8 mouse cellular contexts compared by ENCODE assay signal in genomic region chr9:123158125-123158836, GRCm38 (mm10). TPM values are rescaled to one million over a fixed set of nuclear protein-coding genes. Genes with fewer than 3 reads are reported as not detected.
A peak's percentile ranks its signal among the peaks of the same experiment; 100 is the strongest.
DNase-seq lines count a peak whose midpoint lies in the region; ATAC-seq lines count a peak whose summit lies in the region.

No protein-coding gene starts in this region.

- ATAC-seq in forebrain, embryonic 14.5 days, result 0 out of 2 replicates have a peak, but pooled peaks have one; percentile 4
- no peak for ATAC-seq in forebrain, embryonic 11.5 days (replicated peaks; ENCODE audit: low FRiP score)
- 0 out of 2 replicates have a peak, but pooled peaks have one; percentile 5 for ATAC-seq in liver, embryonic 11.5 days (replicated peaks; ENCODE audit: low FRiP score)

- H3K4me2 ChIP-seq in forebrain, embryonic 14.5 days (ENCODE audit: low read length), result no peak overlapping the region
- H3K4me2 ChIP-seq in forebrain, embryonic 11.5 days (ENCODE audit: low read depth, low read length, severe bottlenecking), result no peak overlapping the region
- no peak overlapping the region for H3K4me2 ChIP-seq in liver, embryonic 11.5 days

- H3K36me3 ChIP-seq in forebrain, embryonic 14.5 days (ENCODE audit: control insufficient read depth, insufficient read depth, low read length), result no peaks in the 10 kb centered on the region
- no peaks in the 10 kb centered on the region for H3K36me3 ChIP-seq in forebrain, embryonic 11.5 days (ENCODE audit: control insufficient read depth, insufficient read depth, low read length)
- H3K36me3 ChIP-seq in liver, embryonic 11.5 days (ENCODE audit: control insufficient read depth, insufficient read depth, low read length), result no peaks in the 10 kb centered on the region

- H3K27ac ChIP-seq in forebrain, embryonic 14.5 days (ENCODE audit: low read depth, low read length), result no peak overlapping the region
- no peak overlapping the region for H3K27ac ChIP-seq in forebrain, embryonic 11.5 days (ENCODE audit: low read depth, low read length)
- no peak overlapping the region for H3K27ac ChIP-seq in liver, embryonic 11.5 days (ENCODE audit: low read depth, low read length)

- 64% methylated on average over 8 of the region's 8 CpGs for WGBS in forebrain, embryonic 14.5 days
- 60% methylated on average over 8 of the region's 8 CpGs for WGBS in forebrain, embryonic 11.5 days
- 49% methylated on average over 8 of the region's 8 CpGs for WGBS in liver, embryonic 11.5 days

- DNase-seq in forebrain, embryonic 14.5 days (ENCODE audit: low spot score), result peak; percentile 50
- DNase-seq in forebrain, embryonic 11.5 days (ENCODE audit: low spot score), result no peak
- DNase-seq in liver, embryonic 11.5 days (ENCODE audit: low spot score), result peak; percentile 39
- DNase-seq in liver, result no peak
- peak; percentile 55 to 70 for DNase-seq in cerebellum, postnatal 10 days
- peak; percentile 15 to 52 for DNase-seq in layer of hippocampus, postnatal 10 days (ENCODE audit: low spot score in 2 of 2)
- DNase-seq in telencephalon, adult 2 months (ENCODE audit: low read depth, low spot score), result peak; percentile 36
- no peak for DNase-seq in adrenal gland, adult 8-10 months

- H3K9me3 ChIP-seq in forebrain, embryonic 14.5 days (replicated peaks; ENCODE audit: control insufficient read depth, low read length), result no peaks in the 10 kb centered on the region
- no peaks in the 10 kb centered on the region for H3K9me3 ChIP-seq in forebrain, embryonic 11.5 days (ENCODE audit: control insufficient read depth, low read length)
- no peaks in the 10 kb centered on the region for H3K9me3 ChIP-seq in liver, embryonic 11.5 days (ENCODE audit: control insufficient read depth, low read length)

- no peaks in the 10 kb centered on the region for H3K27me3 ChIP-seq in forebrain, embryonic 14.5 days (replicated peaks; ENCODE audit: control insufficient read depth, insufficient read depth, low read length)
- no peaks in the 10 kb centered on the region for H3K27me3 ChIP-seq in forebrain, embryonic 11.5 days (ENCODE audit: control insufficient read depth, insufficient read depth, low read length)
- H3K27me3 ChIP-seq in liver, embryonic 11.5 days (replicated peaks; ENCODE audit: control insufficient read depth, insufficient read depth, low read length), result no peaks in the 10 kb centered on the region

- H3K9ac ChIP-seq in forebrain, embryonic 14.5 days (ENCODE audit: low read length), result no peak overlapping the region
- no peak overlapping the region for H3K9ac ChIP-seq in forebrain, embryonic 11.5 days (ENCODE audit: low read length)
- H3K9ac ChIP-seq in liver, embryonic 11.5 days (ENCODE audit: low read depth, low read length), result no peak overlapping the region

- no peak overlapping the region for H3K4me3 ChIP-seq in forebrain, embryonic 14.5 days (ENCODE audit: low read depth, low read length)
- H3K4me3 ChIP-seq in forebrain, embryonic 11.5 days (ENCODE audit: low read depth, low read length), result no peak overlapping the region
- H3K4me3 ChIP-seq in liver, embryonic 11.5 days (ENCODE audit: low read depth, low read length), result no peak overlapping the region

- H3K4me1 ChIP-seq in forebrain, embryonic 14.5 days (ENCODE audit: control insufficient read depth, insufficient read depth, low read length), result no peaks in the 10 kb centered on the region
- no peaks in the 10 kb centered on the region for H3K4me1 ChIP-seq in forebrain, embryonic 11.5 days (replicated peaks; ENCODE audit: control insufficient read depth, insufficient read depth, low read length)
- no peaks in the 10 kb centered on the region for H3K4me1 ChIP-seq in liver, embryonic 11.5 days (replicated peaks; ENCODE audit: control insufficient read depth, insufficient read depth, low read length)

RNA-seq across cellular contexts. Expression of gene Clec3b, which starts 7.5 kb away (rescaled TPM):
- 0.36 TPM in 1 of 2 replicates, not detected in the other for polyA plus RNA-seq in forebrain, embryonic 14.5 days (2014; fragmentation: Nextera tagmentation; extraction: Ambion mirVana)
- polyA plus RNA-seq in forebrain, embryonic 11.5 days (2014; fragmentation: Nextera tagmentation; extraction: Ambion mirVana), result not detected in 2 replicates
- polyA plus RNA-seq in liver, embryonic 11.5 days (2014; fragmentation: Nextera tagmentation; extraction: Ambion mirVana), result not detected in 2 replicates
- total RNA-seq in layer of hippocampus, postnatal 10 days (2021), result 1 to 10 TPM; 7.2 to 7.4 TPM
- total RNA-seq in adrenal gland, adult 8-10 months (2022), result 10 to 100 TPM; 13.5 to 23.8 (median 20.1) TPM

RNA-seq across cellular contexts. Expression of gene Exosc7, which starts 45.3 kb away (rescaled TPM):
- polyA plus RNA-seq in forebrain, embryonic 14.5 days (2014; fragmentation: Nextera tagmentation; extraction: Ambion mirVana), result 103 and 108 TPM in 2 replicates
- 133 and 142 TPM in 2 replicates for polyA plus RNA-seq in forebrain, embryonic 11.5 days (2014; fragmentation: Nextera tagmentation; extraction: Ambion mirVana)
- polyA plus RNA-seq in liver, embryonic 11.5 days (2014; fragmentation: Nextera tagmentation; extraction: Ambion mirVana), result 191 and 193 TPM in 2 replicates
- total RNA-seq in layer of hippocampus, postnatal 10 days (2021), result 10 to 100 TPM; 37.9 to 49.7 TPM
- 10 to 100 TPM; 41.1 to 54.1 (median 43.1) TPM for total RNA-seq in adrenal gland, adult 8-10 months (2022)

RNA-seq across cellular contexts. Expression of gene Zdhhc3, which starts 45.3 kb away (rescaled TPM):
- polyA plus RNA-seq in forebrain, embryonic 14.5 days (2014; fragmentation: Nextera tagmentation; extraction: Ambion mirVana), result 50.7 and 51.2 TPM in 2 replicates
- 69.1 and 69.2 TPM in 2 replicates for polyA plus RNA-seq in forebrain, embryonic 11.5 days (2014; fragmentation: Nextera tagmentation; extraction: Ambion mirVana)
- polyA plus RNA-seq in liver, embryonic 11.5 days (2014; fragmentation: Nextera tagmentation; extraction: Ambion mirVana), result 54.8 and 57.0 TPM in 2 replicates
- 10 to 100 TPM; 72.4 to 72.7 TPM for total RNA-seq in layer of hippocampus, postnatal 10 days (2021)
- total RNA-seq in adrenal gland, adult 8-10 months (2022), result 10 to 100 TPM; 59.3 to 76.6 (median 71.0) TPM

RNA-seq across cellular contexts. Expression of gene Cdcp1, which starts 57.6 kb away (rescaled TPM):
- 0.05 and 0.06 TPM in 2 replicates for polyA plus RNA-seq in forebrain, embryonic 14.5 days (2014; fragmentation: Nextera tagmentation; extraction: Ambion mirVana)
- polyA plus RNA-seq in forebrain, embryonic 11.5 days (2014; fragmentation: Nextera tagmentation; extraction: Ambion mirVana), result 0.41 and 0.63 TPM in 2 replicates
- 0.59 and 0.83 TPM in 2 replicates for polyA plus RNA-seq in liver, embryonic 11.5 days (2014; fragmentation: Nextera tagmentation; extraction: Ambion mirVana)
- total RNA-seq in layer of hippocampus, postnatal 10 days (2021), result under 1 TPM in 1 of 2 experiments, not detected in 1; 0.09 TPM
- total RNA-seq in adrenal gland, adult 8-10 months (2022), result under 1 TPM; 0.12 to 0.32 (median 0.20) TPM

Comparison
In these comparisons a context has a peak if more than half of its experiments do, and no peak if none do; other contexts are left out.
1. DNase-seq: peak in forebrain, embryonic 14.5 days (single experiment), liver, embryonic 11.5 days (single experiment), cerebellum, postnatal 10 days (2 of 2), layer of hippocampus, postnatal 10 days (2 of 2) and telencephalon, adult 2 months (single experiment); none in forebrain, embryonic 11.5 days (single experiment), liver (single experiment) and adrenal gland, adult 8-10 months (single experiment).